Mouse (Mus musculus) forebrain, embryonic 10.5 days (tissue): ENCODE measurements around the gene Idh3g. TPM values are rescaled to one million over a fixed set of nuclear protein-coding genes. Genes with fewer than 3 reads are reported as not detected.
"Not testable (repeated sequence)": the region's sequence is repeated elsewhere in the genome, so short reads cannot be mapped to it uniquely, and the experiment has no call there.

Experiments used
- DNase-seq: peaks from one replicate; pipeline ENCODE4 v3.0.0-alpha.2; 2017; ENCODE audit warnings: low spot score; ENCODE audit errors: extremely low spot score
- H3K27ac ChIP-seq: fragments of 300-500 bp; sonication (generic); 2 replicates; pipeline ENCODE4 v1.5.1; 2016; ENCODE audit warnings: mild to moderate bottlenecking
- H3K27me3 ChIP-seq: fragments of 300-500 bp; sonication (generic); 2 replicates; pipeline ENCODE4 v1.6.1; 2016; ENCODE audit warnings: mild to moderate bottlenecking; ENCODE audit not compliant: poor library complexity, severe bottlenecking
- H3K36me3 ChIP-seq: fragments of 300-500 bp; sonication (generic); replicated peaks from 2 replicates; pipeline ENCODE4 v1.6.1; 2016; ENCODE audit warnings: mild to moderate bottlenecking, moderate library complexity
- H3K4me1 ChIP-seq: fragments of 300-500 bp; sonication (generic); 2 replicates; pipeline ENCODE4 v1.6.1; 2016
- H3K4me3 ChIP-seq: fragments of 300-500 bp; sonication (generic); 2 replicates; pipeline ENCODE4 v1.5.1; 2016; ENCODE audit warnings: mild to moderate bottlenecking, moderate library complexity
- H3K9me3 ChIP-seq: fragments of 300-500 bp; sonication (generic); 2 replicates; pipeline ENCODE4 v1.6.1; 2016; ENCODE audit warnings: mild to moderate bottlenecking, moderate library complexity
- WGBS: fragments of 180-500 bp; shearing (Covaris S2); methylation state at CpG from one replicate; pipeline ENCODE4 v1.1.7; 2016; 5-methylcytosine and 5-hydroxymethylcytosine counted together
- polyA plus RNA-seq: library from polyadenylated mRNA; unstranded; fragments of >200 nt; fragmentation: Nextera tagmentation; extraction: Ambion mirVana; gene quantifications from 2 replicates; pipeline ENCODE4 v1.2.1, GENCODE M21; 2016

Gene Idh3g
- polyA plus RNA-seq, 1 experiment from 2014 or later, result 177 TPM

GRCm38 (mm10) chrX:73787225-73787558 is 495 bp upstream of the Idh3g start:
- H3K27ac ChIP-seq, result peak overlapping the region; percentile 92
- WGBS, result 28% methylated on average over 22 of the region's 22 CpGs
- H3K27me3 ChIP-seq, result peaks cover 35% of the 10 kb centered on the region; the same call in 1 of the 2 replicates
- H3K4me3 ChIP-seq, result peak overlapping the region; percentile 67
- H3K36me3 ChIP-seq, result peaks cover 42% of the 10 kb centered on the region
- H3K9me3 ChIP-seq, result 0 out of 2 replicates have a peak, but pooled peaks cover 3% of the 10 kb centered on the region
- DNase-seq, result no peak
- peaks cover 21% of the 10 kb centered on the region for H3K4me1 ChIP-seq

- Histone ChIP-seq H3K36me3 (peaks cover 44% of the 10 kb centered on the region), H3K4me3 (peak overlapping the region; percentile 67), H3K27me3 (peaks cover 35% of the 10 kb centered on the region; the same call in 1 of the 2 replicates), H3K27ac (peak overlapping the region; percentile 92), H3K9me3 (0 out of 2 replicates have a peak, but pooled peaks cover 3% of the 10 kb centered on the region), H3K4me1 (peaks cover 21% of the 10 kb centered on the region)
- no peak for DNase-seq
These were observed 1.0 kb downstream of the Idh3g start for GRCm38 (mm10) chrX:73785666-73786065.

- 90% methylated on average over 3 of the region's 3 CpGs for WGBS
- DNase-seq, result no peak
- H3K4me1 ChIP-seq, result peaks cover 10% of the 10 kb centered on the region
- no peak overlapping the region for H3K4me3 ChIP-seq
- H3K27ac ChIP-seq, result no peak overlapping the region
- H3K9me3 ChIP-seq, result 0 out of 2 replicates have a peak, but pooled peaks cover 3% of the 10 kb centered on the region
- H3K36me3 ChIP-seq, result peaks cover 56% of the 10 kb centered on the region
- H3K27me3 ChIP-seq, result peaks cover 10% of the 10 kb centered on the region; the same call in 1 of the 2 replicates
These were observed 4.5 kb downstream of the Idh3g start for GRCm38 (mm10) chrX:73782227-73782626.

- Histone ChIP-seq H3K27me3 (peaks cover 15% of the 10 kb centered on the region; the same call in 1 of the 2 replicates), H3K9me3 (no peaks in the 10 kb centered on the region), H3K27ac (no peak overlapping the region), H3K4me1 (peaks cover 5% of the 10 kb centered on the region; the same call in 1 of the 2 replicates), H3K36me3 (peaks cover 42% of the 10 kb centered on the region), H3K4me3 (no peak overlapping the region)
- WGBS, result 71% methylated on average over 10 of the region's 10 CpGs
- no peak for DNase-seq
These were observed 11.8 kb downstream of the Idh3g start for GRCm38 (mm10) chrX:73774802-73775483.

GRCm38 (mm10) chrX:73774168-73774760 is 12.4 kb downstream of the Idh3g start, which contains the start of gene Srpk3:
Gene Srpk3 (plus strand): TSS chrX:73774405.
- peaks cover 35% of the 10 kb centered on the region for H3K36me3 ChIP-seq
- H3K27ac ChIP-seq, result no peak within 1 kb of the TSS
- no peak within 1 kb of the TSS for H3K4me3 ChIP-seq
- H3K9me3 ChIP-seq, result no peaks in the 10 kb centered on the region
- H3K4me1 ChIP-seq, result peaks cover 5% of the 10 kb centered on the region; the same call in 1 of the 2 replicates
- H3K27me3 ChIP-seq, result peaks cover 15% of the 10 kb centered on the region; the same call in 1 of the 2 replicates
- WGBS, result 72% methylated on average over 9 of the region's 9 CpGs
- DNase-seq, result no peak

GRCm38 (mm10) chrX:73767267-73767666 is 19.4 kb downstream of the Idh3g start:
- H3K36me3 ChIP-seq, result no peaks in the 10 kb centered on the region
- H3K27me3 ChIP-seq, result 0 out of 2 replicates have a peak, but pooled peaks cover 12% of the 10 kb centered on the region
- no peaks in the 10 kb centered on the region for H3K4me1 ChIP-seq
- DNase-seq, result no peak
- no peak overlapping the region for H3K4me3 ChIP-seq
- no peak overlapping the region for H3K27ac ChIP-seq
- H3K9me3 ChIP-seq, result no peaks in the 10 kb centered on the region
- WGBS, result 58% methylated on average over 9 of the region's 9 CpGs

GRCm38 (mm10) chrX:73765311-73765710 is 21.4 kb downstream of the Idh3g start:
- Histone ChIP-seq H3K4me3 (no peak overlapping the region), H3K36me3 (no peaks in the 10 kb centered on the region), H3K27ac (no peak overlapping the region), H3K27me3 (0 out of 2 replicates have a peak, but pooled peaks cover 4% of the 10 kb centered on the region), H3K4me1 (no peaks in the 10 kb centered on the region), H3K9me3 (no peaks in the 10 kb centered on the region)
- DNase-seq, result no peak
- 70% methylated on average over 1 of the region's 1 CpGs for WGBS

GRCm38 (mm10) chrX:73758611-73759290 is 27.9 kb downstream of the Idh3g start:
- Histone ChIP-seq H3K4me3 (no peak overlapping the region), H3K27ac (no peak overlapping the region), H3K36me3 (no peaks in the 10 kb centered on the region), H3K4me1 (no peaks in the 10 kb centered on the region), H3K27me3 (peaks cover 24% of the 10 kb centered on the region; the same call in 1 of the 2 replicates), H3K9me3 (no peaks in the 10 kb centered on the region)
- no peak for DNase-seq
- WGBS, result 85% methylated on average over 13 of the region's 13 CpGs

- 67% methylated on average over 5 of the region's 5 CpGs for whole genome bisulfite sequencing
- no peak for DNase-seq
- Histone ChIP-seq H3K4me3 (no peak within 1 kb of the TSS), H3K4me1 (no peaks in the 10 kb centered on the region), H3K27me3 (peaks cover 24% of the 10 kb centered on the region; the same call in 1 of the 2 replicates), H3K27ac (no peak within 1 kb of the TSS), H3K36me3 (no peaks in the 10 kb centered on the region), H3K9me3 (no peaks in the 10 kb centered on the region)
These were observed 30.2 kb downstream of the Idh3g start, which contains the start of gene Plxnb3 for GRCm38 (mm10) chrX:73756334-73757140. Gene Plxnb3 (plus strand): TSS chrX:73757090.

GRCm38 (mm10) chrX:73748977-73749376 is 37.7 kb downstream of the Idh3g start:
- WGBS, result 81% methylated on average over 1 of the region's 1 CpGs
- Histone ChIP-seq H3K4me1 (no peaks in the 10 kb centered on the region), H3K9me3 (no peaks in the 10 kb centered on the region), H3K27ac (no peak overlapping the region), H3K27me3 (no peaks in the 10 kb centered on the region), H3K4me3 (no peak overlapping the region), H3K36me3 (no peaks in the 10 kb centered on the region)
- DNase-seq, result no peak

- Histone ChIP-seq H3K9me3 (no peaks in the 10 kb centered on the region), H3K27me3 (no peaks in the 10 kb centered on the region), H3K36me3 (no peaks in the 10 kb centered on the region), H3K4me3 (no peak overlapping the region), H3K4me1 (no peaks in the 10 kb centered on the region), H3K27ac (no peak overlapping the region)
- DNase-seq, result no peak
- 81% methylated on average over 1 of the region's 1 CpGs for WGBS
These were observed 41.8 kb downstream of the Idh3g start for GRCm38 (mm10) chrX:73744774-73745481.

- not testable (repeated sequence) for H3K27me3 ChIP-seq, H3K4me3 ChIP-seq, H3K9me3 ChIP-seq, DNase-seq, H3K36me3 ChIP-seq, H3K27ac ChIP-seq, H3K4me1 ChIP-seq
- 92% methylated on average over 7 of the region's 7 CpGs for WGBS
These were observed 46.9 kb downstream of the Idh3g start for GRCm38 (mm10) chrX:73739841-73740240.
